Mouse (Mus musculus) kidney, embryonic 15.5 days (tissue): ENCODE data around the gene Rbfox2. TPM values are rescaled to one million over a fixed set of nuclear protein-coding genes. Genes with fewer than 3 reads are reported as not detected.

Source experiments
- polyA plus RNA-seq: library from polyadenylated mRNA; unstranded; fragments of >200 nt; fragmentation: Nextera tagmentation; extraction: Ambion mirVana; gene quantifications from 2 replicates; pipeline ENCODE4 v1.2.1, GENCODE M21; 2015

Gene Rbfox2
- polyA plus RNA-seq, 1 experiment from 2014 or later, result 47.7 TPM

Other genes starting within 250 kb of the Rbfox2 start
- gene Apol7a, start 92.1 kb upstream of the Rbfox2 start, polyA plus RNA-seq, result 0.06 TPM in 1 of 2 replicates, not detected in the other
- gene Apol9a, start 104.1 kb upstream of the Rbfox2 start, polyA plus RNA-seq, result 0.17 TPM in 1 of 2 replicates, not detected in the other
- gene Apol7b, start 140.5 kb upstream of the Rbfox2 start, polyA plus RNA-seq, result 0.18 TPM in 1 of 2 replicates, not detected in the other
- gene Apol10a, start 170.0 kb upstream of the Rbfox2 start, polyA plus RNA-seq, result not detected in 2 replicates
- not detected in 2 replicates for gene Apol11a, start 201.3 kb upstream of the Rbfox2 start, polyA plus RNA-seq
- gene Apol7c, start 226.3 kb upstream of the Rbfox2 start, polyA plus RNA-seq, result not detected in 2 replicates